Mouse (Mus musculus): ENCODE measurements around the gene Zfp978. TPM values are rescaled to one million over a fixed set of nuclear protein-coding genes. Genes with fewer than 3 reads are reported as not detected.
"Not testable (repeated sequence)": the region's sequence is repeated elsewhere in the genome, so short reads cannot be mapped to it uniquely, and the experiment has no call there.

The Zfp978 gene
- polyA plus RNA-seq, 1 experiment from 2014 or later: not detected

- H3K4me2 ChIP-seq (ENCODE audit: low read length); H3K9ac ChIP-seq (ENCODE audit: low read length); DNase-seq (ENCODE audit: low spot score); H3K4me1 ChIP-seq (replicated peaks; ENCODE audit: control insufficient read depth, insufficient read depth, low read length); H3K4me3 ChIP-seq (ENCODE audit: low read depth, low read length); ATAC-seq (replicated peaks; ENCODE audit: low FRiP score, low TSS enrichment, low read depth); H3K27me3 ChIP-seq (replicated peaks; ENCODE audit: control insufficient read depth, insufficient read depth, low read length); H3K27ac ChIP-seq (ENCODE audit: low read depth); H3K36me3 ChIP-seq (ENCODE audit: control insufficient read depth, insufficient read depth, low read length): not testable (repeated sequence)
- H3K9me3 ChIP-seq (ENCODE audit: control insufficient read depth, low read length): peaks cover 52% of the 10 kb centered on the region
- WGBS: 64% methylated on average over 3 of the region's 3 CpGs
These were observed 20.9 kb upstream of the Zfp978 start for GRCm38 (mm10) chr4:147340236-147340635.

DNA sequence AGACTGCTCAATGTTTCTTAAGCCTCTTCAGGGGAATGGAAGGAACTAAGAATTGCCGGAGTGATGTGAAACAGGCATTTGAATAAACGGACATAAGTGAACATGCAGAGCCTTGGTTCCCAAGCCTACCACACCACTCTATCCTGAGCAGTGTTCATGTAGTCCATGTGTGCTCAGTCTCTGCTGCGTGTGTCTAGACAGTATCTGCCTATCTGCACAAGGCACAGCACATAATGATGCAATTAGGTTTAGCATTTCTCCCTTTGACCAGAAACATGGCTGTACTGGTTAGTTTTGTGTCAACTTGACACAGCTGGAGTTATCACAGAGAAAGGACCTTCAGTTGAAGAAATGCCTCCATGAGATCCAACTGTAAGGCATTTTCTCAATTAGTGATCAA lies 20.2 kb upstream of the Zfp978 start:
- not testable (repeated sequence) for DNase-seq (ENCODE audit: low spot score); H3K27ac ChIP-seq (ENCODE audit: low read depth); H3K27me3 ChIP-seq (replicated peaks; ENCODE audit: control insufficient read depth, insufficient read depth, low read length); H3K4me1 ChIP-seq (replicated peaks; ENCODE audit: control insufficient read depth, insufficient read depth, low read length); H3K36me3 ChIP-seq (ENCODE audit: control insufficient read depth, insufficient read depth, low read length); H3K4me2 ChIP-seq (ENCODE audit: low read length); ATAC-seq (replicated peaks; ENCODE audit: low FRiP score, low TSS enrichment, low read depth); H3K4me3 ChIP-seq (ENCODE audit: low read depth, low read length); H3K9ac ChIP-seq (ENCODE audit: low read length)
- peaks cover 46% of the 10 kb centered on the region for H3K9me3 ChIP-seq (ENCODE audit: control insufficient read depth, low read length)
- 89% methylated on average over 3 of the region's 3 CpGs for whole genome bisulfite sequencing

GRCm38 (mm10) chr4:147343042-147343908 lies 17.8 kb upstream of the Zfp978 start:
- H3K4me1 ChIP-seq (replicated peaks; ENCODE audit: control insufficient read depth, insufficient read depth, low read length); H3K4me2 ChIP-seq (ENCODE audit: low read length); DNase-seq (ENCODE audit: low spot score); H3K27me3 ChIP-seq (replicated peaks; ENCODE audit: control insufficient read depth, insufficient read depth, low read length); H3K36me3 ChIP-seq (ENCODE audit: control insufficient read depth, insufficient read depth, low read length); H3K4me3 ChIP-seq (ENCODE audit: low read depth, low read length); H3K27ac ChIP-seq (ENCODE audit: low read depth); H3K9ac ChIP-seq (ENCODE audit: low read length): not testable (repeated sequence)
- WGBS: 79% methylated on average over 6 of the region's 6 CpGs
- H3K9me3 ChIP-seq (ENCODE audit: control insufficient read depth, low read length): peaks cover 33% of the 10 kb centered on the region
- peak; percentile 84 for ATAC-seq (replicated peaks; ENCODE audit: low FRiP score, low TSS enrichment, low read depth)

- DNase-seq (ENCODE audit: low spot score); H3K4me1 ChIP-seq (replicated peaks; ENCODE audit: control insufficient read depth, insufficient read depth, low read length); ATAC-seq (replicated peaks; ENCODE audit: low FRiP score, low TSS enrichment, low read depth); H3K36me3 ChIP-seq (ENCODE audit: control insufficient read depth, insufficient read depth, low read length); H3K4me2 ChIP-seq (ENCODE audit: low read length); H3K27ac ChIP-seq (ENCODE audit: low read depth); H3K9ac ChIP-seq (ENCODE audit: low read length); H3K4me3 ChIP-seq (ENCODE audit: low read depth, low read length); H3K27me3 ChIP-seq (replicated peaks; ENCODE audit: control insufficient read depth, insufficient read depth, low read length): not testable (repeated sequence)
- peaks cover 30% of the 10 kb centered on the region for H3K9me3 ChIP-seq (ENCODE audit: control insufficient read depth, low read length)
- WGBS: 84% methylated on average over 2 of the region's 2 CpGs
These were observed 16.0 kb upstream of the Zfp978 start for GRCm38 (mm10) chr4:147345061-147345554.

DNA sequence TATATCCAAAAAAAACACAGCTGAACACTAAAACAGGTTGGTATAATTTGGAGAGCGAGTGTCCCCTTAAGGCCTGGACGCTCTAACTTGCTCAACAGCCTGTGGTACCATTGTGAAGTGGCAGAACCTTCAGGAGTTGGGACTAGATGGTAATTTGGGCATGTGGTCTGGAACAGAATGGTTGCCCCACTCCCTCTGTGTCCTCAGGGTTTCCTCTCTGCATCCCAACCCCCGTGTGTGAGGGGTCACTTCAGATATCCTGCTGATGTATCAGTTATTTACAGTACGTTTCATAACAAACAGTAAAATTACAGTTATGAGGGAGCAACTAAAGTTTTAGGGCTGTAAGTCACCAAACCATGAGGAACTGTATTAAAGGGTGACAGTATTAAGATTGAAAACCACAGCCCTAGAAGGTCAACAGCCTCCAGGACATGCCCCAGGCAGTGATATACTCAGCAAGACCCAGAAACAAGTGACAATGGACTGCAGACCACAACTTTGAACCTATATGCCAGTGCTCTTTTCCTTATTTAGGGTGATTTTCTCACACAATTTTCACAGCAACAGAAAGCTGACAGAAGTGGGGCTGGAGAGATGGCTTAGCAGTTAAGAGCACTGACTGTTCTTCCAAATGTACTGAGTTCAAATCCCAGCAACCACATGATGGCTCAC lies 14.6 kb upstream of the Zfp978 start:
- peaks cover 32% of the 10 kb centered on the region for H3K9me3 ChIP-seq (ENCODE audit: control insufficient read depth, low read length)
- WGBS: 68% methylated on average over 4 of the region's 4 CpGs
- not testable (repeated sequence) for H3K4me3 ChIP-seq (ENCODE audit: low read depth, low read length); H3K4me1 ChIP-seq (replicated peaks; ENCODE audit: control insufficient read depth, insufficient read depth, low read length); DNase-seq (ENCODE audit: low spot score); H3K9ac ChIP-seq (ENCODE audit: low read length); ATAC-seq (replicated peaks; ENCODE audit: low FRiP score, low TSS enrichment, low read depth); H3K4me2 ChIP-seq (ENCODE audit: low read length); H3K36me3 ChIP-seq (ENCODE audit: control insufficient read depth, insufficient read depth, low read length); H3K27me3 ChIP-seq (replicated peaks; ENCODE audit: control insufficient read depth, insufficient read depth, low read length); H3K27ac ChIP-seq (ENCODE audit: low read depth)

- not testable (repeated sequence) for H3K9ac ChIP-seq (ENCODE audit: low read length); H3K27me3 ChIP-seq (replicated peaks; ENCODE audit: control insufficient read depth, insufficient read depth, low read length); H3K27ac ChIP-seq (ENCODE audit: low read depth); DNase-seq (ENCODE audit: low spot score); ATAC-seq (replicated peaks; ENCODE audit: low FRiP score, low TSS enrichment, low read depth); H3K4me3 ChIP-seq (ENCODE audit: low read depth, low read length); H3K4me2 ChIP-seq (ENCODE audit: low read length); H3K4me1 ChIP-seq (replicated peaks; ENCODE audit: control insufficient read depth, insufficient read depth, low read length); H3K36me3 ChIP-seq (ENCODE audit: control insufficient read depth, insufficient read depth, low read length)
- 63% methylated on average over 4 of the region's 4 CpGs for WGBS
- peaks cover 32% of the 10 kb centered on the region for H3K9me3 ChIP-seq (ENCODE audit: control insufficient read depth, low read length)
These were observed 13.8 kb upstream of the Zfp978 start for GRCm38 (mm10) chr4:147347300-147347699.

DNA sequence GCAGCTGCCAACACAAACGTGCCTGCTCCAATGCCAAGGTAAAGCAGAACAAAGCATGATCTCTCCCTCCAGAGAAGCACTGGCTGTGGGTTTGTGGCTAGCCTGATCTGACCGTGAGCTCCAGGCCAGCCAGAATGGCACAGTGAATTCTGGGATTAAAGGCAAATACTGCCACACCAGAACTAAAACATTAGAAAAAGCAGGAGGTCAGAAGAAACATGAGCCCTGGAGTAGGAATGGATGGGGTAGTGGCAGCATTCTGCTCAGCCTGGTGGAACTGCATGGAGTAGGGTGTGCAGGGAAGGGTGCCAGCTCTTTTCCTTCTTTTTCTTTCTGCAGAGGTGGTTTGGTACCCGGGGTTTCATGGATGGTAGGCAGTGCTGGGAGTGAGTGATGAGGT lies 13.2 kb upstream of the Zfp978 start:
- not testable (repeated sequence) for H3K4me1 ChIP-seq (replicated peaks; ENCODE audit: control insufficient read depth, insufficient read depth, low read length); DNase-seq (ENCODE audit: low spot score); H3K27me3 ChIP-seq (replicated peaks; ENCODE audit: control insufficient read depth, insufficient read depth, low read length); H3K4me3 ChIP-seq (ENCODE audit: low read depth, low read length); H3K9ac ChIP-seq (ENCODE audit: low read length); ATAC-seq (replicated peaks; ENCODE audit: low FRiP score, low TSS enrichment, low read depth); H3K36me3 ChIP-seq (ENCODE audit: control insufficient read depth, insufficient read depth, low read length); H3K27ac ChIP-seq (ENCODE audit: low read depth); H3K4me2 ChIP-seq (ENCODE audit: low read length)
- 71% methylated on average over 1 of the region's 3 CpGs for WGBS
- H3K9me3 ChIP-seq (ENCODE audit: control insufficient read depth, low read length): peaks cover 31% of the 10 kb centered on the region

DNA sequence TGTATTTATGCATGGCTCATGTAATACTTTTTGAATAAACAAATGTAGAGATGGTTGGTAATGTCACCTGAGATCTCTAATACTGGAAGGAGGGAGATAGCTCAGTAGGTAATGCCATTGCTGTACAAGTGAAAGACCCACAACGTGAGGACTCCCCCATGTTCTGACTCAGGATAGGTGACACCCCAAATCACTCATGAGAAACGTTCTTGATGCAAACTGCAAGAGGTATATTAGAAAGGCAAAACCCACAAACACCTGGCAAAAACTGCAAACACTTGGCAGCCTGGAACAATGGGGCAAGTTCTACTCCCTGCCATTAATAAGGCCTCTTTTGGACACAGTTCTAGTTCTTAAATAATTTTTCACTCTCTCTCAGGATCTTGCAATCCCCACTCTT lies 12.7 kb upstream of the Zfp978 start:
- not testable (repeated sequence) for ATAC-seq (replicated peaks; ENCODE audit: low FRiP score, low TSS enrichment, low read depth)
- WGBS: 81% methylated on average over 2 of the region's 2 CpGs

More for the DNA sequence above, 12.7 kb upstream of the Zfp978 start:
- not testable (repeated sequence) for H3K4me3 ChIP-seq (ENCODE audit: low read depth, low read length); DNase-seq (ENCODE audit: low spot score); H3K4me1 ChIP-seq (replicated peaks; ENCODE audit: control insufficient read depth, insufficient read depth, low read length); H3K36me3 ChIP-seq (ENCODE audit: control insufficient read depth, insufficient read depth, low read length); H3K9ac ChIP-seq (ENCODE audit: low read length); H3K27ac ChIP-seq (ENCODE audit: low read depth); H3K4me2 ChIP-seq (ENCODE audit: low read length); H3K27me3 ChIP-seq (replicated peaks; ENCODE audit: control insufficient read depth, insufficient read depth, low read length)
- peaks cover 26% of the 10 kb centered on the region for H3K9me3 ChIP-seq (ENCODE audit: control insufficient read depth, low read length)
